ENCODE assay signal across 9 mouse cellular contexts in the genomic region with DNA sequence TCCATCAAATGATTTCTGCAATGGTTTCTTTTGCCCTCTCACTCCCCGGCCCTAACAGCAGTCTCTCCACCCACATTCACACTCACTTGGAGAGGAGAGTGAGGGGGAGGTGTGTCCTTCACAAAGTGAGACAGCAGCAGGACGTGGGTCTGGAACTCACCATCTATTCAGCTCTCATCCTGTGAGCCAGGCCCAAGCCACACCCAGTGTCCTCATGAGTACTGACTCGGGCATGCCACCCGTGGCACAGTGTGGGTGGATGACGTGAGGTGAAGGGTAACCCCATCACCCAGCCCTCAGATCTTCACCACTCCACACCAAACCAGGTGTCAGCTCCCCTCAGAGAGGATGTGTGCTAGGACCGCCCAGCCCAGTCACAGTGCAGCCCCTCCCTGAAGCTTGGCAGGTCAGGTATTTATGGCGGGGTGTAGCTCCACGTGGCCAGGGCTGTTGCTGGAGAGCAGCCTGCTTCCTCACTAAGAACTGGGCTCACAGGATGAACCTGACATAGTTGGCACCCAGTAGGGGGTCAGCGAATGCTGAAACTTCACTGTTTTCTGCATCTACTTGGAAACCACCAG. TPM values are rescaled to one million over a fixed set of nuclear protein-coding genes. Genes with fewer than 3 reads are reported as not detected.
DNase-seq lines count a peak whose midpoint lies in the region; ATAC-seq lines count a peak whose summit lies in the region.
"Had no signal": no experiment of that assay in that cellular context is flagged by ENCODE, and none has a peak within 500 bp of the region (broad histone marks: within the 10 kb centered on the region; RNA-seq: fewer than 3 reads in every experiment).

No protein-coding gene starts in this region.

- H3K27ac ChIP-seq in hindbrain, embryonic 12.5 days, result peak overlapping the region; percentile 83
- H3K27ac ChIP-seq: heart, adult 2 months had no signal

- H3K27me3 ChIP-seq in hindbrain, embryonic 12.5 days, result no peaks in the 10 kb centered on the region

- WGBS in hindbrain, embryonic 12.5 days, result 60% methylated on average over 9 of the region's 9 CpGs

- peak; percentile 36 for DNase-seq in layer of hippocampus, adult 9-11 months
- DNase-seq in layer of hippocampus, adult 9-10 months (ENCODE audit: low spot score), result no peak
- DNase-seq in ZHBTc4 (ENCODE audit: low read depth, low spot score), result peak; percentile 59
- peak; percentile 16 to 45 for DNase-seq in natural killer cell, adult 2 months (ENCODE audit: low spot score in 2 of 2)
- no peak for DNase-seq in heart, adult 18-20 months
- DNase-seq: heart, adult 2 months had no signal

- H3K4me3 ChIP-seq in hindbrain, embryonic 12.5 days, result no peak overlapping the region
- H3K4me3 ChIP-seq: heart, adult 2 months; megakaryocyte, embryonic 14.5 days had no signal

- peak; percentile 34 for ATAC-seq in hindbrain, embryonic 12.5 days (ENCODE audit: low FRiP score)
- ATAC-seq in megakaryocyte-erythroid progenitor cell, adult 5-6 weeks (replicated peaks; ENCODE audit: low FRiP score, low TSS enrichment, poor library complexity, severe bottlenecking), result no peak

- 0 out of 2 replicates have a peak, but pooled peaks cover 3% of the 10 kb centered on the region for H3K36me3 ChIP-seq in hindbrain, embryonic 12.5 days

- no peaks in the 10 kb centered on the region for H3K9me3 ChIP-seq in hindbrain, embryonic 12.5 days (replicated peaks)
- H3K9me3 ChIP-seq: megakaryocyte, embryonic 14.5 days had no signal

- H3K4me2 ChIP-seq in hindbrain, embryonic 12.5 days (replicated peaks), result no peak overlapping the region

- H3K4me1 ChIP-seq in hindbrain, embryonic 12.5 days, result peaks cover 66% of the 10 kb centered on the region

- no peak overlapping the region for H3K9ac ChIP-seq in hindbrain, embryonic 12.5 days

RNA-seq across cellular contexts. Expression of a gene that starts 23.0 kb away (rescaled TPM):
- polyA plus RNA-seq in hindbrain, embryonic 12.5 days (2016; fragmentation: Nextera tagmentation; extraction: Ambion mirVana), result 58.0 and 62.5 TPM in 2 replicates
- total RNA-seq in megakaryocyte-erythroid progenitor cell, adult 5-6 weeks (2014; fragmentation: Nextera tagmentation), result 1.1 and 1.8 TPM in 2 replicates
- total RNA-seq in megakaryocyte-erythroid progenitor cell, adult 5-6 weeks (2017), result 0.30 and 0.38 TPM in 2 replicates
- total RNA-seq in heart, adult 18-20 months (2021), result 1 to 10 TPM; 1.2 to 1.8 TPM

Comparison
In these comparisons a context has a peak if more than half of its experiments do, and no peak if none do; other contexts are left out.
1. DNase-seq: peak in layer of hippocampus, adult 9-11 months (single experiment), ZHBTc4 (single experiment) and natural killer cell, adult 2 months (2 of 2); none in layer of hippocampus, adult 9-10 months (single experiment) and heart, adult 18-20 months (0 of 2).